Mouse (Mus musculus): ENCODE results near the gene Rmi1. TPM values are rescaled to one million over a fixed set of nuclear protein-coding genes. Genes with fewer than 3 reads are reported as not detected.

Gene Rmi1
- total and polyA plus RNA-seq, 2 experiments: 5.1 to 9.5 TPM

DNA sequence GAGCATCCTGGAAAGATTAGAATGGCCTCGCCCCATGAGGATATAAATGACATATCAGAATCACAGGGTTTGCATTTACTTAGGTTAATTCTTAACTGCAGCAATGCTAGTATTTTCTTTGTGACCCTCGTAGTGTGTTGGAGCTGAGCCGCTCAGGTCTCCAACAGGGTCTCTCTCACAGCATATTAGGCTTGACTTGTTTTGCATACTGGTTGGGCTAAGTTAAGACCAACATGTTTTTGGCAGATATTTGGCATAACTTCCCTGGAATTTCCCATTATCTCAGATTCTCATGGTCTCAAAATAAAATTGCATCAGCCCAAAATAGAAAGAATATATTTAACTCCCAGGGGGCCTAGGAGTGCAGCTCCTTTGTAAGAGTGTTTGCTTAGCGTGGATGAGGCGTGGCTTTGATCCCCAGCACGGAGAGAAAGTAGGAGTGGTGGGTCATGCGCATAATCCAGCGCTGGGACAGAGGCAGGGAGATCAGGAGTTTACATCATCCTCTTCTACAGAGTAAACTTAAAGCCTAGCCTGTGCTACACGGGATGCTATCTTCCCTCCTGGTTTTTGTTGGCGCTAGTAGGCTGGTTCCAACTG lies 21.1 kb downstream of the Rmi1 start:
- peak overlapping the region; percentile 21; the same call in 1 of the 2 replicates for H3K27ac ChIP-seq (replicated peaks; ENCODE audit: insufficient read depth, low read depth, low read length)
- no peaks in the 10 kb centered on the region for H3K79me2 ChIP-seq (ENCODE audit: control insufficient read depth, insufficient read depth, low read length)
- no peaks in the 10 kb centered on the region for H3K27me3 ChIP-seq (ENCODE audit: control insufficient read depth, insufficient read depth, low read length)
- DNase-seq (ENCODE audit: extremely low read depth, low read depth, low spot score): no peak
- no peak for TF ChIP-seq CTCF (IDR thresholded peaks at IDR 0.05; ENCODE audit: low read depth, low read length)
- TF ChIP-seq POLR2A (IDR thresholded peaks at IDR 0.05; ENCODE audit: extremely low read depth, insufficient read depth, low read length): no peak
- H3K36me3 ChIP-seq (ENCODE audit: control insufficient read depth, insufficient read depth, low read length): no peaks in the 10 kb centered on the region
- H3K4me1 ChIP-seq (ENCODE audit: control insufficient read depth, insufficient read depth, low read length): 0 out of 2 replicates have a peak, but pooled peaks cover 2% of the 10 kb centered on the region
- H3K4me3 ChIP-seq (ENCODE audit: insufficient read depth, low read depth, low read length): no peak overlapping the region
- whole genome bisulfite sequencing: 49% methylated on average over 10 of the region's 10 CpGs
- H3K9ac ChIP-seq (ENCODE audit: low read depth, low read length): no peak overlapping the region

DNA sequence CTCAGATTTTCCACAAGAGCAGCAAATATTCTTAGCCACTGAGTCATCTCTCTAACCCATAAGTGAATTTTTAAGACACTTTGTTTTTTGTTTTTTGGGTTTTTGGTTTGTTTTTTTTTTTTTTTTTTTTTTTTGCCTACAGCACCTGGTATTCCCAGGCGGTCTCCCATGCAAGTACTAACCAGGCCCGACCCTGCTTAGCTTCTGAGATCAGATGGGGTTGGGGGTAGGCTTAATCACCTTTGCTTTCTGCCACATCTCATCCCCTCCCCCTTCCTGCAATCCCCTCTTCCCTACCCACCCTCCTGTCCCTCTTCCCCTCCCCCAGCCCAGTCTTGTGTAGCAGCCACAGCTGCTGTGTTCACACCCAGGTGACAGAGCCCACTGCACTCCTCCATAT lies 37.7 kb downstream of the Rmi1 start:
- WGBS: 85% methylated on average over 2 of the region's 2 CpGs

DNA sequence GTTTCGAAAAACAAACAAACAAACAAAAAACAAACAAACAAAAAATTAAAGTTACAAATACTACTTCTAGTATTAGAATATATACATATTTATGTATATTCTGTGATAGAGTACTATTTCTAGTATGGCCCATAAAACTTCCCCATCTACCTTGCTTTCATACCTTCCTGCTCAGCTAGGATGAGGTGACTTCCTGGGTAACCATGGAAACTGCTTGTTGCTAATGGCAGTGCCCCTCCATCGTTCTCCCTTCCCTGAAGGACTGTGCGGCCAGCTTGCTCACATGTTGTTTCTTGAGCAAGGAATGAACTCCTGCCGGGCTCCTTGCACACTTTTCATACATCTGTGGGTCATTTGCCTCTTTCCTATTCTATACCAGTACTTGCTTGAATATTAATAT lies 41.3 kb downstream of the Rmi1 start:
- Histone ChIP-seq H3K79me2 (ENCODE audit: control insufficient read depth, insufficient read depth, low read length) (no peaks in the 10 kb centered on the region), H3K36me3 (ENCODE audit: control insufficient read depth, insufficient read depth, low read length) (no peaks in the 10 kb centered on the region), H3K9ac (ENCODE audit: low read depth, low read length) (no peak overlapping the region), H3K27ac (replicated peaks; ENCODE audit: insufficient read depth, low read depth, low read length) (no peak overlapping the region), H3K4me3 (ENCODE audit: insufficient read depth, low read depth, low read length) (no peak overlapping the region), H3K27me3 (ENCODE audit: control insufficient read depth, insufficient read depth, low read length) (no peaks in the 10 kb centered on the region), H3K4me1 (ENCODE audit: control insufficient read depth, insufficient read depth, low read length) (no peaks in the 10 kb centered on the region)
- no peak for DNase-seq (ENCODE audit: extremely low read depth, low read depth, low spot score)
- 90% methylated on average over 4 of the region's 4 CpGs for WGBS
- no peak for TF ChIP-seq CTCF (IDR thresholded peaks at IDR 0.05; ENCODE audit: low read depth, low read length)
- no peak for TF ChIP-seq POLR2A (IDR thresholded peaks at IDR 0.05; ENCODE audit: extremely low read depth, insufficient read depth, low read length)

More for the DNA sequence above, 37.7 kb downstream of the Rmi1 start:
- Histone ChIP-seq H3K4me1 (ENCODE audit: control insufficient read depth, insufficient read depth, low read length) (no peaks in the 10 kb centered on the region), H3K4me3 (ENCODE audit: insufficient read depth, low read depth, low read length) (no peak overlapping the region), H3K9ac (ENCODE audit: low read depth, low read length) (no peak overlapping the region), H3K27ac (replicated peaks; ENCODE audit: insufficient read depth, low read depth, low read length) (no peak overlapping the region), H3K36me3 (ENCODE audit: control insufficient read depth, insufficient read depth, low read length) (no peaks in the 10 kb centered on the region), H3K79me2 (ENCODE audit: control insufficient read depth, insufficient read depth, low read length) (no peaks in the 10 kb centered on the region), H3K27me3 (ENCODE audit: control insufficient read depth, insufficient read depth, low read length) (no peaks in the 10 kb centered on the region)
- DNase-seq (ENCODE audit: extremely low read depth, low read depth, low spot score): no peak
- no peak for TF ChIP-seq POLR2A (IDR thresholded peaks at IDR 0.05; ENCODE audit: extremely low read depth, insufficient read depth, low read length)
- no peak for TF ChIP-seq CTCF (IDR thresholded peaks at IDR 0.05; ENCODE audit: low read depth, low read length)

DNA sequence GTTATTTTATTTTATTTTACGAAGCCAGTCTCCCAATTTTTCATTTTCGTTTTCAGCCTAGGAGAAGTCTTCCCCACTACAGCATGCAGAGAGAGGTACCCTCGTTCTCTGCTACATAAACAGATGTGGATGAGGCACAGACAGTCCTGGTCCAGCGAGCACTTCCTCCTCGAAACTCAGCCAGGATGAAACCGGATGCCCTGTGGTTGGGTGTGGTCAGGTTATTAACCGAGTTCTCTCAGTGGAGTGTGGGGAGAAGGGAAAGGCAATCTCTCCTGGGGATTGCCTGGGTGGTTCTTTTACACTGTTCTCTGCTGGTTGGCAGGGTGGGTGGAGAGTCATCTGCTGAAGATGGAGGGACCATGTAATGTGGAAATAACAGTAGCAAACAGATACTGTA lies 41.7 kb downstream of the Rmi1 start:
- peak; percentile 16 for DNase-seq (ENCODE audit: extremely low read depth, low read depth, low spot score)
- no peak overlapping the region for H3K4me3 ChIP-seq (ENCODE audit: insufficient read depth, low read depth, low read length)
- no peaks in the 10 kb centered on the region for H3K36me3 ChIP-seq (ENCODE audit: control insufficient read depth, insufficient read depth, low read length)
- WGBS: 53% methylated on average over 7 of the region's 7 CpGs
- no peak overlapping the region for H3K27ac ChIP-seq (replicated peaks; ENCODE audit: insufficient read depth, low read depth, low read length)
- H3K27me3 ChIP-seq (ENCODE audit: control insufficient read depth, insufficient read depth, low read length): no peaks in the 10 kb centered on the region
- no peaks in the 10 kb centered on the region for H3K79me2 ChIP-seq (ENCODE audit: control insufficient read depth, insufficient read depth, low read length)
- TF ChIP-seq CTCF (IDR thresholded peaks at IDR 0.05; ENCODE audit: low read depth, low read length) (no peak), POLR2A (IDR thresholded peaks at IDR 0.05; ENCODE audit: extremely low read depth, insufficient read depth, low read length) (no peak)
- no peak overlapping the region for H3K9ac ChIP-seq (ENCODE audit: low read depth, low read length)
- no peaks in the 10 kb centered on the region for H3K4me1 ChIP-seq (ENCODE audit: control insufficient read depth, insufficient read depth, low read length)

DNA sequence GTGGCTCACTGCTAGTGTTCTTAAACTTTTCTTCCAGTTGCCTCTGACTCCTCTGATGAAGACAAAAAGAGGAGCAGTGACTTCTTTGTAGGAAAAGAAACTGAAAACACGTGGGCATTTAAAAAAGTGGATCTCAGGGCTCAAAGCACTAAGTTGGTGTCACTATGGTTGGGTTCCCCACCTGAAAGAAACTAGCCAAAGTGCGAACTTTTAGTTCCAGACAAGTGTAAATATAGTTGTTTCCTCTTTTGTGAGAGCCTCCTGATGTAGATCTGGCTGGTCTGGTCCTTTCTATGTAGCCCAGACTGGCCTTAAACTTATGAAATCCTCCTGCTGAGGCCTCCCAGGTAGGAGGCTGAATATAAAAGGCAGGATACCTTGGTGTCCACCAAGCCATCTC lies 44.5 kb downstream of the Rmi1 start:
- no peaks in the 10 kb centered on the region for H3K4me1 ChIP-seq (ENCODE audit: control insufficient read depth, insufficient read depth, low read length)
- no peak for TF ChIP-seq CTCF (IDR thresholded peaks at IDR 0.05; ENCODE audit: low read depth, low read length)
- no peak for TF ChIP-seq POLR2A (IDR thresholded peaks at IDR 0.05; ENCODE audit: extremely low read depth, insufficient read depth, low read length)
- H3K36me3 ChIP-seq (ENCODE audit: control insufficient read depth, insufficient read depth, low read length): no peaks in the 10 kb centered on the region
- no peaks in the 10 kb centered on the region for H3K27me3 ChIP-seq (ENCODE audit: control insufficient read depth, insufficient read depth, low read length)
- H3K27ac ChIP-seq (replicated peaks; ENCODE audit: insufficient read depth, low read depth, low read length): no peak overlapping the region
- DNase-seq (ENCODE audit: extremely low read depth, low read depth, low spot score): no peak
- H3K9ac ChIP-seq (ENCODE audit: low read depth, low read length): no peak overlapping the region
- WGBS: 89% methylated on average over 2 of the region's 2 CpGs
- H3K4me3 ChIP-seq (ENCODE audit: insufficient read depth, low read depth, low read length): no peak overlapping the region
- no peaks in the 10 kb centered on the region for H3K79me2 ChIP-seq (ENCODE audit: control insufficient read depth, insufficient read depth, low read length)

DNA sequence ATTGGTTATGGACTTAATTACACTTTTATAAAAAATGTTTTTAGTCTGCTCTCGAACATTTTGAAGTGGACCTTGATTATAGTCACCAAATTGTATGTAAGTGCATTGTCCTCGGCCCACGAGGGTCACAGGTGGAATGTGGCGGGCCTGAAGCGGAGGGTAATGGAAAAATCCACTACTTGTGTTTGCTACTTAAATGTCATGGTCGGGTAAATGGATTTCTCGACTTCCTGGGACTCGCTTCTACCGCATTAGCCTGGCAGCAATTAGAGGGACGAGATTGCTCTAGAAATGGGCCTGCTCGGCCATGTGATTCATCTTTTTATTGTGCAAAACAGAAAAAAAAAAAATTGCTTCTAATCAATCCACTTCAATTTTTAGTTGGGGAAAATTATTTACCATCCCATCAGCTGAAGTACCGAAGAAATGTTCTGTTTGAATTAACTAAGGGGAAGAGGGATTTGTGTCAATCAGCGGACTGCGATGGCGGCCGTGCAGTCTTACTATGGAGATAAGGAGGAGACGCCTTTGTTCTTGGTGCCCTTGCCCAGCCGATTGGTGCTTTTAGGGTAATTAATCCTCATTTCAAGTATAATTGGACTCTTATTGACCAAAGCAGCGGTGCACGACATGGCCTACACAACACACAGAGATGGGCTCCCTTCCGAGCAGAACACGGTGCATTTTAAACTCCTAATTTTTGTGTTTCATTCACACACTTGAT lies 48.6 kb downstream of the Rmi1 start:
- Histone ChIP-seq H3K9ac (ENCODE audit: low read depth, low read length) (no peak overlapping the region), H3K36me3 (ENCODE audit: control insufficient read depth, insufficient read depth, low read length) (no peaks in the 10 kb centered on the region), H3K79me2 (ENCODE audit: control insufficient read depth, insufficient read depth, low read length) (no peaks in the 10 kb centered on the region), H3K4me1 (ENCODE audit: control insufficient read depth, insufficient read depth, low read length) (no peaks in the 10 kb centered on the region), H3K4me3 (ENCODE audit: insufficient read depth, low read depth, low read length) (no peak overlapping the region), H3K27ac (replicated peaks; ENCODE audit: insufficient read depth, low read depth, low read length) (no peak overlapping the region), H3K27me3 (ENCODE audit: control insufficient read depth, insufficient read depth, low read length) (no peaks in the 10 kb centered on the region)
- WGBS: 92% methylated on average over 22 of the region's 22 CpGs
- DNase-seq (ENCODE audit: extremely low read depth, low read depth, low spot score): no peak
- no peak for TF ChIP-seq POLR2A (IDR thresholded peaks at IDR 0.05; ENCODE audit: extremely low read depth, insufficient read depth, low read length)
- TF ChIP-seq CTCF (IDR thresholded peaks at IDR 0.05; ENCODE audit: low read depth, low read length): no peak
